Mouse (Mus musculus) kidney, embryonic 16.5 days (tissue): ENCODE results near the gene Kat2b. TPM values are rescaled to one million over a fixed set of nuclear protein-coding genes. Genes with fewer than 3 reads are reported as not detected.
"Not testable (repeated sequence)": the region's sequence is repeated elsewhere in the genome, so short reads cannot be mapped to it uniquely, and the experiment has no call there.

Experiments used
- ATAC-seq: fragments of 200-750 bp; cut with Nextera tagmentation; 2 replicates; pipeline ENCODE4 v1.8.0; 2017; ENCODE audit warnings: moderate TSS enrichment; ENCODE audit not compliant: low FRiP score, low TSS enrichment
- H3K27ac ChIP-seq: fragments of 300-500 bp; sonication (generic); 2 replicates; pipeline ENCODE4 v1.5.1; 2014; ENCODE audit warnings: low read length
- H3K27me3 ChIP-seq: fragments of 300-500 bp; sonication (generic); 2 replicates; pipeline ENCODE4 v1.6.1; 2014; ENCODE audit warnings: low read length, control low read depth, mixed read lengths; ENCODE audit not compliant: insufficient read depth
- H3K36me3 ChIP-seq: fragments of 300-500 bp; sonication (generic); 2 replicates; pipeline ENCODE4 v1.6.1; 2014; ENCODE audit warnings: low read length, control low read depth, mixed read lengths; ENCODE audit not compliant: insufficient read depth
- H3K4me1 ChIP-seq: fragments of 300-500 bp; sonication (generic); 2 replicates; pipeline ENCODE4 v1.6.1; 2014; ENCODE audit warnings: low read length, control low read depth, mixed read lengths; ENCODE audit not compliant: insufficient read depth
- H3K4me2 ChIP-seq: fragments of 300-500 bp; sonication (generic); replicated peaks from 2 replicates; pipeline ENCODE4 v1.6.1; 2014; ENCODE audit warnings: low read depth, low read length
- H3K4me3 ChIP-seq: fragments of 300-500 bp; sonication (generic); 2 replicates; pipeline ENCODE4 v1.5.1; 2014; ENCODE audit warnings: mild to moderate bottlenecking, low read length
- H3K9ac ChIP-seq: fragments of 300-500 bp; sonication (generic); replicated peaks from 2 replicates; pipeline ENCODE4 v1.6.1; 2014; ENCODE audit warnings: low read length
- H3K9me3 ChIP-seq: fragments of 300-500 bp; sonication (generic); 2 replicates; pipeline ENCODE4 v1.6.1; 2016; ENCODE audit warnings: low read length, control low read depth
- WGBS: fragments of 180-500 bp; shearing (Covaris S2); extraction: QIAGEN DNeasy Blood & Tissue Kit; methylation state at CpG from one replicate; pipeline ENCODE4 v1.1.7; 2014; 5-methylcytosine and 5-hydroxymethylcytosine counted together
- polyA plus RNA-seq: library from polyadenylated mRNA; unstranded; fragments of >200 nt; fragmentation: Nextera tagmentation; extraction: Ambion mirVana; gene quantifications from 2 replicates; pipeline ENCODE4 v1.2.1, GENCODE M21; 2015

The Kat2b gene
- polyA plus RNA-seq: 3.8 and 3.9 TPM in 2 replicates

- H3K27ac ChIP-seq: peak within 1 kb of the TSS; percentile 95
- H3K4me1 ChIP-seq: peaks cover 27% of the 10 kb centered on the region
- H3K4me3 ChIP-seq: peak within 1 kb of the TSS; percentile 82
- ATAC-seq: no peak
- H3K9me3 ChIP-seq: no peaks in the 10 kb centered on the region
- peak within 1 kb of the TSS; percentile 95 for H3K9ac ChIP-seq
- no peaks in the 10 kb centered on the region for H3K27me3 ChIP-seq
- H3K36me3 ChIP-seq: no peaks in the 10 kb centered on the region
- peak within 1 kb of the TSS; percentile 96 for H3K4me2 ChIP-seq
- WGBS: 3% methylated on average over 20 of the region's 20 CpGs
Measured at GRCm38 (mm10) chr17:53566161-53566918, at the start of gene Kat2b. TSS of gene Kat2b (plus strand) at chr17:53566861.

- Histone ChIP-seq H3K27ac (no peak overlapping the region), H3K4me3 (no peak overlapping the region), H3K9me3 (no peaks in the 10 kb centered on the region), H3K4me1 (no peaks in the 10 kb centered on the region), H3K36me3 (peaks cover 4% of the 10 kb centered on the region; the same call in 1 of the 2 replicates), H3K9ac (no peak overlapping the region), H3K4me2 (no peak overlapping the region), H3K27me3 (no peaks in the 10 kb centered on the region)
- ATAC-seq: no peak
Measured at GRCm38 (mm10) chr17:53519364-53519763, 47.3 kb upstream of the Kat2b start.

GRCm38 (mm10) chr17:53520509-53520908 lies 46.2 kb upstream of the Kat2b start:
- H3K4me2 ChIP-seq: no peak overlapping the region
- no peak overlapping the region for H3K9ac ChIP-seq
- no peak for ATAC-seq
- no peaks in the 10 kb centered on the region for H3K4me1 ChIP-seq
- no peak overlapping the region for H3K4me3 ChIP-seq
- H3K27ac ChIP-seq: no peak overlapping the region
- H3K27me3 ChIP-seq: no peaks in the 10 kb centered on the region
- H3K9me3 ChIP-seq: no peaks in the 10 kb centered on the region
- H3K36me3 ChIP-seq: no peaks in the 10 kb centered on the region

GRCm38 (mm10) chr17:53528034-53528433 lies 38.6 kb upstream of the Kat2b start:
- Histone ChIP-seq H3K9ac (no peak overlapping the region), H3K9me3 (no peaks in the 10 kb centered on the region), H3K4me2 (no peak overlapping the region), H3K27ac (no peak overlapping the region), H3K4me3 (no peak overlapping the region), H3K4me1 (no peaks in the 10 kb centered on the region), H3K27me3 (no peaks in the 10 kb centered on the region), H3K36me3 (no peaks in the 10 kb centered on the region)
- no peak for ATAC-seq
- 82% methylated on average over 2 of the region's 2 CpGs for WGBS

- WGBS: 43% methylated on average over 2 of the region's 2 CpGs
- H3K9ac ChIP-seq: no peak overlapping the region
Measured at GRCm38 (mm10) chr17:53531160-53531559, 35.5 kb upstream of the Kat2b start.

GRCm38 (mm10) chr17:53532425-53532824 lies 34.2 kb upstream of the Kat2b start:
- no peaks in the 10 kb centered on the region for H3K4me1 ChIP-seq
- no peak overlapping the region for H3K4me2 ChIP-seq
- no peaks in the 10 kb centered on the region for H3K36me3 ChIP-seq
- H3K27me3 ChIP-seq: no peaks in the 10 kb centered on the region
- no peak for ATAC-seq
- no peak overlapping the region for H3K9ac ChIP-seq
- 59% methylated on average over 2 of the region's 2 CpGs for WGBS
- no peak overlapping the region for H3K4me3 ChIP-seq
- no peak overlapping the region for H3K27ac ChIP-seq
- H3K9me3 ChIP-seq: no peaks in the 10 kb centered on the region

More at GRCm38 (mm10) chr17:53531160-53531559, 35.5 kb upstream of the Kat2b start:
- Histone ChIP-seq H3K4me1 (no peaks in the 10 kb centered on the region), H3K36me3 (no peaks in the 10 kb centered on the region), H3K4me3 (no peak overlapping the region), H3K27ac (no peak overlapping the region), H3K4me2 (no peak overlapping the region), H3K9me3 (no peaks in the 10 kb centered on the region), H3K27me3 (no peaks in the 10 kb centered on the region)
- ATAC-seq: no peak

- not testable (repeated sequence) for H3K27me3 ChIP-seq, H3K27ac ChIP-seq, H3K4me1 ChIP-seq, H3K9ac ChIP-seq, ATAC-seq, H3K4me2 ChIP-seq, H3K9me3 ChIP-seq, H3K36me3 ChIP-seq, H3K4me3 ChIP-seq
- 83% methylated on average over 2 of the region's 2 CpGs for WGBS
Measured at GRCm38 (mm10) chr17:53539351-53539750, 27.3 kb upstream of the Kat2b start, which contains the start of gene Pp2d1. TSS of gene Pp2d1 (minus strand) at chr17:53539451.

GRCm38 (mm10) chr17:53542536-53542935 lies 24.1 kb upstream of the Kat2b start:
- peaks cover 3% of the 10 kb centered on the region; the same call in 1 of the 2 replicates for H3K9me3 ChIP-seq
- 92% methylated on average over 4 of the region's 4 CpGs for WGBS
- no peak overlapping the region for H3K4me3 ChIP-seq
- H3K4me1 ChIP-seq: no peaks in the 10 kb centered on the region
- no peaks in the 10 kb centered on the region for H3K27me3 ChIP-seq
- H3K36me3 ChIP-seq: no peaks in the 10 kb centered on the region
- H3K4me2 ChIP-seq: no peak overlapping the region
- ATAC-seq: no peak
- H3K27ac ChIP-seq: no peak overlapping the region
- H3K9ac ChIP-seq: no peak overlapping the region

GRCm38 (mm10) chr17:53543591-53544324 lies 22.9 kb upstream of the Kat2b start:
- Histone ChIP-seq H3K27ac (no peak overlapping the region), H3K4me2 (no peak overlapping the region), H3K36me3 (no peaks in the 10 kb centered on the region), H3K9me3 (peaks cover 3% of the 10 kb centered on the region; the same call in 1 of the 2 replicates), H3K27me3 (no peaks in the 10 kb centered on the region), H3K4me1 (no peaks in the 10 kb centered on the region), H3K4me3 (no peak overlapping the region), H3K9ac (no peak overlapping the region)
- WGBS: 62% methylated on average over 9 of the region's 9 CpGs
- no peak for ATAC-seq
